Mouse (Mus musculus) lung, postnatal 36 days (tissue): Measurements from ENCODE around the gene Gm20388.
A peak's percentile ranks its signal among the peaks of the same experiment; 100 is the strongest.

Source experiments
- DNase-seq: peaks from one replicate; pipeline ENCODE4 v3.0.0; 2022; ENCODE audit warnings: mixed read lengths

Gene Gm20388

DNA sequence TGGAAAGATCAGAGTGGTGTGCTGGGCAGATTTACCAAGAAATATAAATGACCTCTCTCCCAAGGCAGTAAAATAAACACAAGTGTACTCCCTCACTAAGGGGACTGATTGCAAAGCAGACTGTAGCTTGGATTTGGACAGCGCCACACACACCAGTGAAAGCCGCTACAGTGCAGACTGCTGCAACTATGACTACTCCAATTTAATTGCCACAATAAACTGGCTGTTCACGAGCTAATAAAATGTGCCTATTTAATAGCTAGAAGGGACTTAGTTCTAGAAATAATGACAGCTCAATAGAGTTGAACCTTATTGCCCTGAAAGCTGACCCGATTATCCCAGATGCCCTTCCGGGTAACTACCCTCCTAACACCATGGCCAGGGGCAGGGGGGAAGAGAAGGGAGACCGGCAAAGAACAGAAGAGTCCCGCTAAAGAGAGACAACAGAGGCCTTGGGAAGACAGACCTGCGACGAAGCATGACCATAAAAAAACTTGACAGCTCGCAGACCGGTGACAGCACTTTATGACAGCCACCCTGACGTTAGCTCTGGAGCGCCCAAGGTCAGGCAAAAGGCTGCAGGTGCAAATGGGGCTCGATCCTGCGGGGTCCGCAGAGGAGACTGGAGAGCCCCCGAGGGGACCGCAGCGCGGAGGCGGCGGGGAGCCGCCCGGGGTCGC, 189.9 kb downstream of the Gm20388 start:
- DNase-seq, result no peak

- peak; percentile 86 for DNase-seq
These were observed 190.7 kb downstream of the Gm20388 start, which contains the start of gene Zdhhc7 for GRCm38 (mm10) chr8:120101068-120101972. Gene Zdhhc7 (minus strand): TSS chr8:120101482.

- peak; percentile 56 for DNase-seq
These were observed 193.3 kb downstream of the Gm20388 start for GRCm38 (mm10) chr8:120103916-120104315.

- peak; percentile 96 for DNase-seq
These were observed 194.2 kb downstream of the Gm20388 start for GRCm38 (mm10) chr8:120104721-120105272.

DNA sequence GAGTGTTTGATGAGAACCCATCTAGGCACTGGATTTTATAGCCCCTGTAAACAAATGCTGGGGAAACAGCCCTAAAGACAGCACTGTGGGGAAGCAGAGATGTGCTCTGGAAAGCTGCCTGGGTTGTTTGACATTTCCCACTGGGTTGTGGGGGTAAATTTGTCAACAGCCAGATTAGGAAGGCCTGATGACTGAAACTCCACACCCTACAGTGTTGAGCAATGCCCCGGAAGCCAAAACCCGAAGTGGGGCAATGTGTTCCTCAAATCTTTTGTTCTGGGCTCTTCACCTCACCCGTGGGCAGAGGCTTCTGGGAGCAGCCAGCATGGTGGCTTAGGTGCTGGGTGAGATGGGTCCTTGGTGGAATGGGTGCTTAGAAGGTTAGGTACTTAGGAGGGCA, 198.5 kb downstream of the Gm20388 start:
- peak; percentile 76 for DNase-seq

DNA sequence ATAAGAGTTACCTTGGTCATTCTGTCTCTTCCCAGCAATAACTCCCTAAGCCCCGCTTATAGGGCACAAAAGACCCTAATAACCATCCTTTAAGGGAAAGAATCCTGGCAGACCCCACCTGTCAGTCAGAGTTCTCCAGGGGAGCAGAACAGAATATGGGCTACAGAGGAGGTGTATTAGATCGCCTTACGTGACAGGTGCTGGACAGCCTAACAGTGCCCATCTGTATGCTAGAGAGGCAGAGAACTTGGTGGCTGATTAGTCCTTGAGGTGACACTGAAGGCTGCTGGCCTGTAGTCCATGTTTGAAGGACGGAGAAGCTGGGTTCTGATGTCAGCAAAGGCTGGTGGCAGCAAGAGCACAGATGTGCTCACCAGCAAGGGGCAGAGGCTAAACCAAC, 200.3 kb downstream of the Gm20388 start:
- no peak for DNase-seq

DNA sequence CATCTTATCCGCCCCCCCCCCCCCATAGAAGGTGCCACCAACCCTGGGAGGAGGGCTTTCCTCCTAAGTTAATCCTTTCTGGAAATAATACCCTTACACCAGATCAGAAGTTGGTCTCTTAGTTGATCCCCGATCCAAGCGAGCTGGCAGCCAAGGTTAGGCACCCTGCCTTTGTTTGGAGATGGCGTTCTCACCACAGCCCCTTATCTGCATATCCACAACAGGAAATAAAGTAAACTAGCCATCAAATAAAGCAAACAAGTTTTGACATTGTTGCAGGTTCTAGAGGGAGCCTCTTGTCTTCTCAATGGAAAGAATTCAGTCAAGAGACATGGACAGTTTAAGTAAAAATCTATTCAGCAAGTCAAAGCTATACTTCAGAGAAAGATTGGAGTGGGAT, 200.7 kb downstream of the Gm20388 start:
- DNase-seq, result peak; percentile 46

DNA sequence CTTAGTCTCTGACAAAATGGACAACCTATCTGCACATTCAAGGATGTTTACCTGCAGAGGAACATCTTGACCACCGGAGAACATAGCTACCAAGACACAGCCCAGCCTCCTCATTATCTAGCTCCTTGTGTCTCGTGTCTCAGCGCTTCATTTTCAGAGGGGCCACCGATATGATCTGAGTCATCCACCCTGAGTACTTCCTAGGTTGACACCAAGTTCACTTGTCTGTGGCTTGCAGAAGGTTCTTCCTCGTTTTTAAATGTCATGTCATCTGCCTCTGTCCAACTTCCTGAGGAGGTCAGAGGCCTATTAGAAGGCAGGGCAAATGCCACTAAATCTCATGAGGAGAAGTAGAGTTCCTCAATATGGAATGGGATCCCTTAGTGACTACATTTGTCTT, 201.9 kb downstream of the Gm20388 start:
- peak; percentile 53 for DNase-seq

- peak; percentile 89 for DNase-seq
These were observed 202.7 kb downstream of the Gm20388 start for GRCm38 (mm10) chr8:120113306-120113705.

DNA sequence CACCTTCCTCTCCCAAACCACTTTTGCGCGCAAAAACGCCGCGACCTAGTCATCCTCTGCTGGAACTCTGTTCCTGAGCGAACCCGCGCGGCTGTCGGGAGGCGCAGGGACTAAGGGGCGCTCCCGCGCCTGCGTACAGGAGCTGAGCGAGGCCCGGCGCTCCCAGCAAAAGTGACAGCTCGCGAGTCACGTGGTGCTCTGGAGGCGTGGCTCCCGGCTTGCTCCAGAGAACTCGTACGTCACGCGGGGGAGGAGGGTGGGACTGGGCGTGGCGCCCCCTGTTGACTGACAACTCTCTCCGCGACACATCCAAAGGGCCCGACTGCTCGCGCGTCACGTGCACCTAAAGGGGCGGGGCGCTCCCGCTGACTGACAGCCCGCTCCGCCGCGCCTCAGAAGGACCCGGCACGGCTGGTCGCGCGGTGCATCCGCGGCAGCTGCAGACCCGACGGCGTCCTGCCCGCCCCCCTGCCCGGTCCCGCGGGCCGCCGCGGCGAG, 203.2 kb downstream of the Gm20388 start, which contains the start of gene 6430548M08Rik:
Gene 6430548M08Rik, plus strand, starts transcription at position 395 of the 498 bp plus-strand sequence.
- DNase-seq, result peak; percentile 100

DNA sequence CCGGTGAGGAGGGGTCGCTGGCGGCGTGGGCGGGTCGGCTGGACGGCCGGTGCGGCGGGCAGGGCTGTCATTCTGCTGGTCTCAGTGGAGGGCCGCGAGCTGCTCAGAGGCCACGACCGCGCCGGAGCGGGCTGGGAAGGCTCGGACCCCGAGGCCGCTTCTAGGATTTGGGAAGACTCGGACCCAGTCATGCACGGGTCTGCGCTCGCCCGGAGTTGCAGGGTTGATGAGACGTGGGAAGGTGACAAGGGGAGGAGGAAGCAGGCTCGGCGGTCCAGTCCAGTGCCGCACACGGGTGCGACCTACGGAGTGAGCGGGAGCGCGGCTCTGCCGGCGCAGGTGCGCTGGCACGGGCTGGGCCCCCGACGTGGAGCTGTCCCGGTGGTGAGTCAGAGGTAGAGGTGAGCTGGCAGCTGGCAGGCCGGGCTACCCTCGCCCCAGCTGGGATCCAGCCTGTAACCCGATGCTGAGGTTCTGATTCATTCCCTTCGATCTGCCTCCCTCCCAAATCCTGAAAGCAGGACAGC, 203.7 kb downstream of the Gm20388 start:
- DNase-seq, result no peak

GRCm38 (mm10) chr8:120116600-120116999, 206.0 kb downstream of the Gm20388 start:
- no peak for DNase-seq

- DNase-seq, result peak; percentile 71
These were observed 207.5 kb downstream of the Gm20388 start for GRCm38 (mm10) chr8:120118162-120118561.

GRCm38 (mm10) chr8:120118847-120119246, 208.2 kb downstream of the Gm20388 start:
- DNase-seq, result no peak

DNA sequence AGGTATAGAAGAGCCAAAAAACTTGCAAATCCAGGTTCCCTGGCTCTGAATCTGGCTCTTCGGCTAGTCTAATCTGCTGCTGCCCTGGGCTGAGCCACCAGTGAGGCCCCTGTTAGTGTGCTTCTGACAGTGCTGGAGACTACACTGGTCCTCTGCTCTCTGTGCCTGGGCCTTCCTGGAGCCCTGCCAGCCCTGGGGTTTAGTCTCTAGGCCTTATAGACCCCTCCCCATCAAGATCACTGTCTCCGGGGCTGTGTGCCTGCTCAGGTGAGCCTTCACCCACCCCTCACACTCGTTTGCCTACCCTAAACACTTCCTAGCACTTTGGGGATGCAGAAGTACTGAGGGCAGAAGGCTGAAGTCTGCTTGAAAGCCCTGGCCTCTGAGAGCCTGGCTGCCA, 208.8 kb downstream of the Gm20388 start:
- DNase-seq, result no peak

- no peak for DNase-seq
These were observed 209.3 kb downstream of the Gm20388 start for GRCm38 (mm10) chr8:120119931-120120330.

GRCm38 (mm10) chr8:120120951-120121350, 210.3 kb downstream of the Gm20388 start:
- no peak for DNase-seq

DNA sequence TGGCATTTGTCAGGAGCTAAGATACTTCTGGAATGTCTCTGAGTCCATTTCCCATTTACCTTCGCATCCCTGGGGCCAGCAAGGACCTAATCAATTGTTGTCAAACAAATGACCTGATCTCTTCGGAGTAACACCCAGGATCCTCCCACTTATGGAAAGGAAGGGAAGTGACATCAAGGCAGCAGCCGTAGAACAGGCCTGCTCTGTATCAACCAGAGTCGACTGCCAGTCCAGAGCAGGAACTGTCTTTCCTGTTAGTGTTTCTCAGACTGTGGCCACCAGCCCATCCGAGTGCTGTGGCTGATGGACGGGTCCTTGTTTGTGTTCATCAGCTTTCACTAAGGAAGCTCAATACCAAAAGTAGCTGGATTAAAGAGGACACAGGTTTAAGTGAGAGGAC, 213.6 kb downstream of the Gm20388 start:
- DNase-seq, result peak; percentile 74

- no peak for DNase-seq
These were observed 214.3 kb downstream of the Gm20388 start for GRCm38 (mm10) chr8:120124836-120125389.

DNA sequence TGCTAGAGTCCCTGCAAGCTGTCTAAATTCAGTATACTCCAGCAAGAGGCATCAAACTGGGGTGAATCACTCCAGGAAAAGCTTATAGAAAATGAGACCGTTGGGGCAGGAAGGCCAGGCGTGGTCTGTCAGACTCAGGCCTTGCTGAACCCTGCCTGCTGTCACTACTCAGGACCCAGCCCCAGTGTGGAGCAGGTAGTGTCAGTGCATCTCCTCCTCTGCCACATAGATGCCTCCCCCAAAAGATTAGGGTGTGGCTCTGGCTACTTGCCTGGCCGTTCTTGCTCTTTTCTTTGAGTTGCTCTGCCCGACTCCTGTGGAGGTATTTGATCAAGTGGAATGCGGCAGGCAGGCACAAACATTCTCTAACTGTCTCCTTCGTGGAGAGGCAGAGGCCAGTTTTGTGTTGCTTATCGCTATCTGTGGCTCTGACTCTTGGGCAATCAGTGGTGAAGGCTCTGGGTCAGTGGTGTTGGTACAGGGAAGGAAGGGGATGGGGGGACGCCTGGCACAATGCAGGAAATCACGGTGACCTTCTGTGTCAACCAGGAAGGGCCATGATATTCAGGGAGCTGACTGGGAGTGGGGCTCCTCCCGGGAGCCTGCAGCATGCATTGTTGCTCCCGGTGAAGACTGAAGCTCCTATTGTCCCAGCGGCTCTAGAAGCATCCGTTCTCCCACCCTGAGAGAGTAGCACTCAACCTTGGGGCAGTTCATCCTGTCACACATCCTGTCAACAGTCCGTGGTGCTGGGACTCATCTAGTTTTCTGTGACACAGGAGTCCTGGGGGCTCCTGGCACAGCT, 215.9 kb downstream of the Gm20388 start:
- DNase-seq, result peak; percentile 71

DNA sequence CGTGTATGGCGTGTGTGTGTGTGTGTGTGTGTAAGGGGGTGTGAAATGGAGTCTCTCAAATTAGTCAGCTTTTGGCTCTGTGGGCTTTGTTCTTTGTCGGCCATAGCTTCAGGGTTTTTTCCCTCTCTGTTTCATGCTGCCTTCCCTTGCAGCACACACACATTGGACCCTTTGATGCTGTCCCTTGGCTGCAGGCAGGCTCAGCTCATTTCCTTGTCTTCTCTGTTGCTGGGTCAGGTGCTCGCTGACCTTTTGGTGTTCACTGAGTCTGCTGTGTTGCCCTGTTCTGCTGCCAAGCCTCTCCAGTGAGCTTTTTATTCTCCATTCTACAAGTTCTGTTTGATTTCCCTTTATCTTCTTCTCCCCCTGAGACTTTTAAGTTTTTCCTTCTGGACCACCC, 218.9 kb downstream of the Gm20388 start:
- DNase-seq, result no peak

DNA sequence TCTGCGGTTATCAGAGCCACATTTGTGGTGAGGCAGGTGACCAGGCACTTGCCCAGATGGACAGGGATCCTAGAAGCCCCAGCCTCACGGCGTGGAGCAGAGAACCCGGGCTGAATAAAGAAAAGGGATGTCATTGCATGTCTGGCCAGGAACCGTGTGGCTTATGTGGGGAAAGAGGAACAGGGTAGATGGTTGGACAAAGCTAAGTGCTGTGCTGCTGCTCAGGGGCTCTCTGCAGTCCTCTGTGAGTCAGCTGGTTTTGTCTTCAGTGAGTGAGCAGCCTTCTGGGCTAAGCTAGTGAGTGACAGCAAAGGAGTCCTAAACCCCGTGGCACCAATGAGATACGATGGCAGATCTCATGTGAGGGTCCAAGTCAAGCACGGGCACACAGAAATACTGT, 220.5 kb downstream of the Gm20388 start:
- DNase-seq, result no peak
